Mouse (Mus musculus) thymus, adult 2 months (tissue): ENCODE data around the gene Fam133b. TPM values are rescaled to one million over a fixed set of nuclear protein-coding genes. Genes with fewer than 3 reads are reported as not detected.

Experiments
- DNase-seq: peaks from one replicate; pipeline ENCODE4 v3.0.0; 2021
- H3K27ac ChIP-seq: fragments of 200-500 bp; 2 replicates; pipeline ENCODE4 v1.5.1; 2012; ENCODE audit warnings: low read length, control low read depth; ENCODE audit not compliant: control insufficient read depth, insufficient read depth
- H3K27me3 ChIP-seq: fragments of 200-500 bp; 2 replicates; pipeline ENCODE4 v1.6.1; 2012; ENCODE audit warnings: mild to moderate bottlenecking, low read length, moderate library complexity, mixed read lengths; ENCODE audit not compliant: control insufficient read depth, insufficient read depth
- H3K36me3 ChIP-seq: fragments of 200-500 bp; 2 replicates; pipeline ENCODE4 v1.6.1; 2012; ENCODE audit warnings: mild to moderate bottlenecking, low read length, moderate library complexity; ENCODE audit not compliant: control insufficient read depth, insufficient read depth
- H3K4me1 ChIP-seq: fragments of 200-500 bp; replicated peaks from 2 replicates; pipeline ENCODE4 v1.6.1; 2012; ENCODE audit warnings: low read length; ENCODE audit not compliant: control insufficient read depth, insufficient read depth
- H3K4me3 ChIP-seq: fragments of 200-500 bp; 2 replicates; pipeline ENCODE4 v1.5.1; 2012; ENCODE audit warnings: mild to moderate bottlenecking, low read length, control low read depth, moderate library complexity; ENCODE audit not compliant: control insufficient read depth, insufficient read depth
- CTCF ChIP-seq: fragments of 200-500 bp; IDR thresholded peaks from 2 replicates; pipeline ENCODE4 v1.5.1; 2012; ENCODE audit warnings: mild to moderate bottlenecking, control low read depth, low read length, moderate library complexity, borderline replicate concordance; ENCODE audit not compliant: control insufficient read depth, poor library complexity, insufficient read depth; ENCODE audit errors: extremely low read depth
- POLR2A ChIP-seq: fragments of 200-500 bp; IDR thresholded peaks from 2 replicates; pipeline ENCODE4 v1.6.1; 2012; ENCODE audit warnings: mild to moderate bottlenecking, low read length, control low read depth, moderate library complexity; ENCODE audit not compliant: control insufficient read depth, poor library complexity, insufficient read depth; ENCODE audit errors: extremely low read depth
- WGBS: fragments of 180-500 bp; shearing (Covaris S2); methylation state at CpG from one replicate; pipeline ENCODE4 v1.1.7; 2018; 5-methylcytosine and 5-hydroxymethylcytosine counted together
- polyA plus RNA-seq: library from polyadenylated mRNA; depleted of rRNA; stranded (reverse); fragments of >200 nt; gene quantifications from 2 replicates; pipeline ENCODE4 v1.2.3, GENCODE M21; 2012

Gene Fam133b
- polyA plus RNA-seq, 1 experiment, result 13.7 TPM

DNA sequence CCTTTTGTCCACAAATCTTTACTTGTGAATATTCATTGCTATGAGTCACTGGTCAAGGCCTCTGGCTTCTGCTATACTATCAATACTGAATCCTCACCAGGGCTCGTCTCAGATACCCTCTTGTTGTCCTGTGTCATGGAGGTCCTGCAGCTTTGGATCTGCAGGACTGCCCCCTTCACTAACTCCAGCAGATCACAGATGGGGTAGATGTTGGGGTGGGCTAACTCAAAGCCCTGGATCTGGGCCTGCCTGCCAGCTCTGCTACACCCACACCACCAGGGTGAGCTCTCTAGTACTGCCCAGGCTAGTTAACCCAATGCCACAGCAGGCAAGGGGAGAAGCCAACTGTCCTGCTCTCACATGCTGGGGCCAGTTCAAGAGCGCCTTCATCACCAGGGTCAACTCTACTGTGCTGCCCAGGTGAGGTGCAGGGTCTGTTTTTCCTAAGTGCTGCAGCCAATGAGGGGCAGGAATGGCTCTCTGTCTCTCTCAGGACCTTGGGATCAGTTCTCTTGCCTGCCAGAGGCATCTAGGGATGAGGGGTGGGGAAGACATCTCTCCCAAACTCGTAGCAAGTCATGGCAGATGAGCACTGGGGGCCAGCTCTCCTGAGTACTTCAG, 6.9 kb upstream of the Fam133b start:
- H3K27me3 ChIP-seq, result no peaks in the 10 kb centered on the region
- H3K36me3 ChIP-seq, result no peaks in the 10 kb centered on the region
- WGBS, result 91% methylated on average over 3 of the region's 3 CpGs
- DNase-seq, result no peak
- TF ChIP-seq POLR2A (no peak), CTCF (no peak)
- H3K27ac ChIP-seq, result no peak overlapping the region
- H3K4me1 ChIP-seq, result no peaks in the 10 kb centered on the region
- H3K4me3 ChIP-seq, result no peak overlapping the region

DNA sequence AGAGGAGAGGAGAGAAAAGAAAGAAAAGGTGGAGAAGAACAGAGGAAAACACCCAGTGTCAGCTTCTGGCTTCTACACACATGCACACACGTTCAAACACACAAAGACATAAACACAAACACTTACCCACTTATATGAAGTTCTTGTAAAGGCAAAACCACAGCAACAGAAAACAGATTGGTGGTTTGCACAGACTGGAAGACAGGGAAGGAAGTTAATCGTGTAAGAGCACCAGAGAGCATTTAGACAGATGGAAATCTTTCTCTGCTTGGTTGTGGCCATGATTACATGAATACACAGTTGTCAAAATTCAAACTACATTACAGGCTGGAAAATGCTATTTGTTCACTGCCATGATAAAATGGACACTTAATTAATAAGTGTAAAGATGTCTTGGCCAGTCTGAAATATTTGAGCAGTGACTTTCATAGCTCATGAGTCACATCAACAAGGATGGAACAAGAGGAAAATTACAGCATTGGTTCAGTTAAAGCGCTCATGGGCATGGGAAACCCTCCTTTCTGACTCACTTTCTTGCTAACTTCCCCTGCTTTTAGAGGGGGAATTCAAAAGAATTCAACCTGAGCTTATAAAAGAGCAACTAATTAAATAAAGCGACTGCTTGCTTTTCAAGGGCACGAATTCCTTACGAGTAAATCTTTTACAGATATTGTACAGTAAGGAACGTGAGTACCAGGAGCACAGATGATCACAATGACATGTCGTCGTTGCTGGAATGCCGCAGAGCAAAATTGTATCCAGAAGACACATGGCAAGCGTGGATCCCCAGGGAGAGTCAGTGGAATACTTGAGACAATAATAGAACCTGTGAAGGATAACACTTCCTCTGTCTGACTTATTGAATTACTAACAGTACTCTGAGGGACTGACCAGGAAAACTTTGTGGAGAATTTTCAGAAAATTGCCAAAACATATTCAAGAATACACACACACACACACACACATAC, 4.8 kb upstream of the Fam133b start:
- DNase-seq, result no peak
- H3K27ac ChIP-seq, result no peak overlapping the region
- H3K27me3 ChIP-seq, result no peaks in the 10 kb centered on the region
- 69% methylated on average over 11 of the region's 11 CpGs for WGBS
- TF ChIP-seq POLR2A (no peak), CTCF (no peak)
- no peaks in the 10 kb centered on the region for H3K36me3 ChIP-seq
- H3K4me1 ChIP-seq, result 0 out of 2 replicates have a peak, but pooled peaks cover 2% of the 10 kb centered on the region
- no peak overlapping the region for H3K4me3 ChIP-seq

DNA sequence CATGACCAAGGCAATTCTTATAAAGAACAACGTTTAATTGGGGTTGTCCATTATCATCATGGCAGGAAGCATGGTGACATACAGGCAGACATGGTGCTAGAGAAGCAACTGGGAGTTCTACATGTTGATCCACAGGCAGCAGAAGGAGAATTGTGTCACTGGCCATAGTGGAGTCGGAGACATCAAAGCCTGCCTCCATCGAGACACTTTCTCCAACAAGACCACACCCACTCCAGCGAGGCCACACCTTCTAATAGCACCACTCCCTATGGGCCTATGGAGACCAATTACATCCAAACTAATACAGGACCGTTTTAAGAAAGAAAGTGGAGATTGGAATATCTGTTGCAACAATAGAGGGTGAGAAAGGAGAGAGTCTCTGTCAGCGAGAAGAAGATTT, 1.8 kb upstream of the Fam133b start:
- Histone ChIP-seq H3K27ac (no peak overlapping the region), H3K27me3 (no peaks in the 10 kb centered on the region), H3K4me1 (peaks cover 8% of the 10 kb centered on the region), H3K4me3 (no peak overlapping the region), H3K36me3 (no peaks in the 10 kb centered on the region)
- DNase-seq, result no peak
- WGBS, result 90% methylated on average over 6 of the region's 6 CpGs
- no peak for TF ChIP-seq POLR2A
- no peak for TF ChIP-seq CTCF

DNA sequence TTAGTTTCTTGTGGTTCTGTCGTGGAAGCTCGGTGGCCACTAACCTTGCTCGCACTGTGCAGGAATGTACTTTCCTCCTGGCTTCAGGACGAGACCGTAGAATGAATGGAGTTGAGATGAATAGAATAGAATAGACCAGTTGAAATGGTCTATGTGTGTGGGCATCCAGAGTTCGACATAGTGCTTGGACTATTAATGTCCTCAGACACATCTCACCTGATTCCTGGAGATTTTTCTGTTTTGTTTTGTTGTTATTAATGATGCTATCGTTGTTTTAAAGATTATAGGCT, 792 bp downstream of the Fam133b start:
- no peak for TF ChIP-seq POLR2A
- TF ChIP-seq CTCF, result no peak
- Histone ChIP-seq H3K4me3 (peak overlapping the region; percentile 99), H3K27ac (no peak overlapping the region), H3K27me3 (no peaks in the 10 kb centered on the region), H3K4me1 (peaks cover 8% of the 10 kb centered on the region), H3K36me3 (no peaks in the 10 kb centered on the region)
- DNase-seq, result no peak
- WGBS, result 8% methylated on average over 7 of the region's 7 CpGs

DNA sequence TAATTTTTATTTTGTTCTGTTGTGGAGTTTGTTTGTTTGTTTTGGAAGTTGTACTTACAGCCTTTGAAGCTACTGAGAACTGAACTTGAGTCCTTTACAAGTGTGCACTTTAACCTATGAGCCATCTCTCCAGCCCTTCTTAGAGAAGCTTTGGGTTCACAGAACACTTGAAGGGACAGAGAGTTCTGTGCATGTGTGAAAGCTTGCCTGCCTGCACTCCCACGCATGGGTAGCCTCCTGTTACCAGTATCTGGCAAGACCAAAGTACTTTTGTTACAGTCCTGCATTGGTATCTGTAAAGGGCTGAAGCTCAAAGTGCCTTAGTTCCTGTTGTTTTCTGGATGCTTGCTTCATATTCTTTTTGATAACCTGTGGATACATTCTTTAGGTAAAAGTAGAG, 2.6 kb downstream of the Fam133b start:
- Histone ChIP-seq H3K4me1 (peaks cover 8% of the 10 kb centered on the region), H3K27ac (no peak overlapping the region), H3K36me3 (no peaks in the 10 kb centered on the region), H3K4me3 (no peak overlapping the region), H3K27me3 (no peaks in the 10 kb centered on the region)
- no peak for DNase-seq
- 79% methylated on average over 1 of the region's 1 CpGs for WGBS
- TF ChIP-seq POLR2A, result no peak
- TF ChIP-seq CTCF, result no peak

DNA sequence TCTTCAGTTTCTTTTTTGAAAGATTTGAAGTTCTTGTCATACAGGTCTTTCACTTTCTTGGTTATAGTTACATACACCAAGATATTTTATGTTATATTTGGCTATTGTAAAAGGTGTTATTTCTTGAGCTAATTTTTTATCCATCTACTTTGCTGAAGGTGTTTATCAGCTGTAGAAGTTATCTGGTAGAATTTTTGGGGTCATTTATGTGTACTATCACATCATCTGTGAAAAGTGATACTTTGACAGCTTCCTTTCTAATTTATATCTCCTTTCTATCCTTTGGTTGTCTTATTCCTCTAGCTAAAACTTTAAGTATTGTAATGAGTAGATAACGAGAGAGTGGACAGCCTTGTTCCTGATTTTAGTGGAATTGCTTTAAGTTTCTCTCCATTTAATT, 7.8 kb downstream of the Fam133b start:
- Histone ChIP-seq H3K27me3 (no peaks in the 10 kb centered on the region), H3K4me1 (no peaks in the 10 kb centered on the region), H3K4me3 (no peak overlapping the region), H3K36me3 (peaks cover 20% of the 10 kb centered on the region), H3K27ac (no peak overlapping the region)
- 93% methylated on average over 1 of the region's 1 CpGs for WGBS
- TF ChIP-seq POLR2A, result no peak
- no peak for TF ChIP-seq CTCF
- DNase-seq, result no peak
